Mouse (Mus musculus): ENCODE measurements around the gene Luzp1. TPM values are rescaled to one million over a fixed set of nuclear protein-coding genes. Genes with fewer than 3 reads are reported as not detected.

Luzp1 gene
- polyA plus RNA-seq, 1 experiment from 2014 or later = 137 TPM

DNA sequence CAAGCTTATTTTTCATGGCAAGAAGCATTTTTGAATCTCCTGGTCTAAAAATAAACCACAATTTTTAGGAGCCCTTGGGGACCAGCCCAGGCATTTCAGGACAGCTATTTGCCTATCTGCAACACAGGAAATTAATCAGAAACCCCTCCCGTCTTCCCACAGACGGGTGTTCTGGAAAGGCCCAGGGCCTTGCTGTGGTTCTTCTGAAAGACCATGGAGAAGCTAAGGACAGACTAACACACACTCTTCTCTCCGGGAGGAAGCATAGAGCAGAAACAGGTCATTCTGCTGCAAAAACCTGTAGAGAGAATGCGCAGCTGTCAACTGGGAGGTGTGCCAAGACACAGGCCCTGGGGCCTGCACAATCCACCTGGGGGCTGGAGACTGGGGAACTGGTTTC is 3.3 kb upstream of the Luzp1 start:
- ATAC-seq (ENCODE audit: insufficient number of reproducible peaks, low FRiP score, low TSS enrichment, low read depth) (no peak), DNase-seq (ENCODE audit: low spot score) (no peak)
- H3K9me3 ChIP-seq (ENCODE audit: control insufficient read depth, low read length) = no peaks in the 10 kb centered on the region
- 58% methylated on average over 4 of the region's 4 CpGs for WGBS
- H3K36me3 ChIP-seq (ENCODE audit: control insufficient read depth, insufficient read depth, low read length) = no peaks in the 10 kb centered on the region
- H3K27ac ChIP-seq (replicated peaks; ENCODE audit: low read depth, low read length) = no peak overlapping the region
- H3K4me2 ChIP-seq (ENCODE audit: low read depth, severe bottlenecking) = no peak overlapping the region
- no peak overlapping the region for H3K9ac ChIP-seq (ENCODE audit: low read length)
- H3K4me3 ChIP-seq (ENCODE audit: low read depth, low read length) = no peak overlapping the region
- peaks cover 14% of the 10 kb centered on the region for H3K27me3 ChIP-seq (ENCODE audit: control insufficient read depth, insufficient read depth, low read length)
- peaks cover 3% of the 10 kb centered on the region; the same call in 1 of the 2 replicates for H3K4me1 ChIP-seq (ENCODE audit: control insufficient read depth, insufficient read depth, low read length)

GRCm38 (mm10) chr4:136468553-136469327 is 821 bp upstream of the Luzp1 start:
- Histone ChIP-seq H3K9me3 (ENCODE audit: control insufficient read depth, low read length) (no peaks in the 10 kb centered on the region), H3K4me1 (ENCODE audit: control insufficient read depth, insufficient read depth, low read length) (0 out of 2 replicates have a peak, but pooled peaks cover 3% of the 10 kb centered on the region), H3K36me3 (ENCODE audit: control insufficient read depth, insufficient read depth, low read length) (no peaks in the 10 kb centered on the region), H3K4me3 (ENCODE audit: low read depth, low read length) (no peak overlapping the region), H3K4me2 (ENCODE audit: low read depth, severe bottlenecking) (no peak overlapping the region), H3K9ac (ENCODE audit: low read length) (no peak overlapping the region), H3K27me3 (ENCODE audit: control insufficient read depth, insufficient read depth, low read length) (peaks cover 4% of the 10 kb centered on the region; the same call in 1 of the 2 replicates), H3K27ac (replicated peaks; ENCODE audit: low read depth, low read length) (no peak overlapping the region)
- DNase-seq (ENCODE audit: low spot score) (no peak), ATAC-seq (ENCODE audit: insufficient number of reproducible peaks, low FRiP score, low TSS enrichment, low read depth) (no peak)
- 73% methylated on average over 14 of the region's 14 CpGs for WGBS

DNA sequence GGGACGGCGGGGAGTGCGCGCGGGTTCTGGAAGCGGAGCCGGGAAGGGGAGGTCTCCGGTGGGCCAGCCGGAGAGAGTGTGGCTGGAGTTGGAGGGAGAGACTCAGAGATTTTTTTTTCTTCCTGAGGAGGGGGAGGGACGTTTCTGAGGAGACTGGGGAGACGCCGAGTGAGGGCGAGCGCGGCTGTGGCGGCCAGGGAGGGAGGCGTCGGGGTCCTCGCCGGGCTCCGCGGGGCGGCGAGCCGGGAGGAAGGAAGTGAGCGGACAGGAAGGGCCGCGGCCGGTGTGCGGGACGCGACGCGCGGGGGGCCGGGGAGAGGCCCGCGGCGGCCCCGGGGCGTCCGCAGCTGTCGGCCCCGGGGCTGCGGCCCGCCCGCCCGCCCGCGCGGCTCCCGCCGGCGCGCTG is 383 bp downstream of the Luzp1 start:
- H3K4me1 ChIP-seq (ENCODE audit: control insufficient read depth, insufficient read depth, low read length) = 0 out of 2 replicates have a peak, but pooled peaks cover 3% of the 10 kb centered on the region
- peak; percentile 81 for ATAC-seq (ENCODE audit: insufficient number of reproducible peaks, low FRiP score, low TSS enrichment, low read depth)

GRCm38 (mm10) chr4:136470347-136471071 is 948 bp downstream of the Luzp1 start:
- WGBS = 0% methylated on average over 51 of the region's 58 CpGs
- Histone ChIP-seq H3K27ac (replicated peaks; ENCODE audit: low read depth, low read length) (peak overlapping the region; percentile 98), H3K9ac (ENCODE audit: low read length) (peak overlapping the region; percentile 95), H3K36me3 (ENCODE audit: control insufficient read depth, insufficient read depth, low read length) (no peaks in the 10 kb centered on the region), H3K4me3 (ENCODE audit: low read depth, low read length) (peak overlapping the region; percentile 91), H3K9me3 (ENCODE audit: control insufficient read depth, low read length) (no peaks in the 10 kb centered on the region), H3K4me1 (ENCODE audit: control insufficient read depth, insufficient read depth, low read length) (0 out of 2 replicates have a peak, but pooled peaks cover 3% of the 10 kb centered on the region), H3K27me3 (ENCODE audit: control insufficient read depth, insufficient read depth, low read length) (no peaks in the 10 kb centered on the region), H3K4me2 (ENCODE audit: low read depth, severe bottlenecking) (peak overlapping the region; percentile 63)
- DNase-seq (ENCODE audit: low spot score) (peak; percentile 74), ATAC-seq (ENCODE audit: insufficient number of reproducible peaks, low FRiP score, low TSS enrichment, low read depth) (no peak)

More for the DNA sequence above, 383 bp downstream of the Luzp1 start:
- WGBS = under 1% methylated on average over 27 of the region's 55 CpGs
- H3K9ac ChIP-seq (ENCODE audit: low read length) = peak overlapping the region; percentile 95
- peak overlapping the region; percentile 63 for H3K4me2 ChIP-seq (ENCODE audit: low read depth, severe bottlenecking)
- no peaks in the 10 kb centered on the region for H3K36me3 ChIP-seq (ENCODE audit: control insufficient read depth, insufficient read depth, low read length)
- no peaks in the 10 kb centered on the region for H3K9me3 ChIP-seq (ENCODE audit: control insufficient read depth, low read length)
- H3K27ac ChIP-seq (replicated peaks; ENCODE audit: low read depth, low read length) = peak overlapping the region; percentile 98
- no peaks in the 10 kb centered on the region for H3K27me3 ChIP-seq (ENCODE audit: control insufficient read depth, insufficient read depth, low read length)
- H3K4me3 ChIP-seq (ENCODE audit: low read depth, low read length) = peak overlapping the region; percentile 91
- no peak for DNase-seq (ENCODE audit: low spot score)

- no peaks in the 10 kb centered on the region for H3K27me3 ChIP-seq (ENCODE audit: control insufficient read depth, insufficient read depth, low read length)
- 85% methylated on average over 1 of the region's 1 CpGs for WGBS
- no peak for DNase-seq (ENCODE audit: low spot score)
- no peaks in the 10 kb centered on the region for H3K9me3 ChIP-seq (ENCODE audit: control insufficient read depth, low read length)
- no peaks in the 10 kb centered on the region for H3K4me1 ChIP-seq (ENCODE audit: control insufficient read depth, insufficient read depth, low read length)
- H3K4me3 ChIP-seq (ENCODE audit: low read depth, low read length) = no peak overlapping the region
- no peaks in the 10 kb centered on the region for H3K36me3 ChIP-seq (ENCODE audit: control insufficient read depth, insufficient read depth, low read length)
- no peak for ATAC-seq (ENCODE audit: insufficient number of reproducible peaks, low FRiP score, low TSS enrichment, low read depth)
- H3K4me2 ChIP-seq (ENCODE audit: low read depth, severe bottlenecking) = no peak overlapping the region
- no peak overlapping the region for H3K9ac ChIP-seq (ENCODE audit: low read length)
- no peak overlapping the region for H3K27ac ChIP-seq (replicated peaks; ENCODE audit: low read depth, low read length)
Observed at GRCm38 (mm10) chr4:136476692-136477091, 7.1 kb downstream of the Luzp1 start.

- Histone ChIP-seq H3K4me1 (ENCODE audit: control insufficient read depth, insufficient read depth, low read length) (no peaks in the 10 kb centered on the region), H3K36me3 (ENCODE audit: control insufficient read depth, insufficient read depth, low read length) (no peaks in the 10 kb centered on the region), H3K27ac (replicated peaks; ENCODE audit: low read depth, low read length) (no peak overlapping the region), H3K4me3 (ENCODE audit: low read depth, low read length) (no peak overlapping the region), H3K4me2 (ENCODE audit: low read depth, severe bottlenecking) (no peak overlapping the region), H3K27me3 (ENCODE audit: control insufficient read depth, insufficient read depth, low read length) (no peaks in the 10 kb centered on the region), H3K9ac (ENCODE audit: low read length) (no peak overlapping the region), H3K9me3 (ENCODE audit: control insufficient read depth, low read length) (no peaks in the 10 kb centered on the region)
- DNase-seq (ENCODE audit: low spot score) (no peak), ATAC-seq (ENCODE audit: insufficient number of reproducible peaks, low FRiP score, low TSS enrichment, low read depth) (no peak)
- WGBS = 96% methylated on average over 2 of the region's 2 CpGs
Observed at GRCm38 (mm10) chr4:136486549-136486948, 17.0 kb downstream of the Luzp1 start.

GRCm38 (mm10) chr4:136495993-136496392 is 26.4 kb downstream of the Luzp1 start:
- Histone ChIP-seq H3K4me1 (ENCODE audit: control insufficient read depth, insufficient read depth, low read length) (no peaks in the 10 kb centered on the region), H3K9me3 (ENCODE audit: control insufficient read depth, low read length) (no peaks in the 10 kb centered on the region), H3K27ac (replicated peaks; ENCODE audit: low read depth, low read length) (no peak overlapping the region), H3K4me2 (ENCODE audit: low read depth, severe bottlenecking) (no peak overlapping the region), H3K9ac (ENCODE audit: low read length) (no peak overlapping the region), H3K27me3 (ENCODE audit: control insufficient read depth, insufficient read depth, low read length) (no peaks in the 10 kb centered on the region), H3K4me3 (ENCODE audit: low read depth, low read length) (no peak overlapping the region), H3K36me3 (ENCODE audit: control insufficient read depth, insufficient read depth, low read length) (no peaks in the 10 kb centered on the region)
- DNase-seq (ENCODE audit: low spot score) (no peak), ATAC-seq (ENCODE audit: insufficient number of reproducible peaks, low FRiP score, low TSS enrichment, low read depth) (no peak)

GRCm38 (mm10) chr4:136505426-136506215 is 36.1 kb downstream of the Luzp1 start:
- H3K4me1 ChIP-seq (ENCODE audit: control insufficient read depth, insufficient read depth, low read length) = no peaks in the 10 kb centered on the region
- H3K4me3 ChIP-seq (ENCODE audit: low read depth, low read length) = no peak overlapping the region
- H3K9me3 ChIP-seq (ENCODE audit: control insufficient read depth, low read length) = no peaks in the 10 kb centered on the region
- H3K4me2 ChIP-seq (ENCODE audit: low read depth, severe bottlenecking) = no peak overlapping the region
- H3K36me3 ChIP-seq (ENCODE audit: control insufficient read depth, insufficient read depth, low read length) = no peaks in the 10 kb centered on the region
- H3K27me3 ChIP-seq (ENCODE audit: control insufficient read depth, insufficient read depth, low read length) = no peaks in the 10 kb centered on the region
- H3K9ac ChIP-seq (ENCODE audit: low read length) = no peak overlapping the region
- no peak overlapping the region for H3K27ac ChIP-seq (replicated peaks; ENCODE audit: low read depth, low read length)
- DNase-seq (ENCODE audit: low spot score) (no peak), ATAC-seq (ENCODE audit: insufficient number of reproducible peaks, low FRiP score, low TSS enrichment, low read depth) (no peak)
- WGBS = 74% methylated on average over 2 of the region's 2 CpGs

All from limb, embryonic 11.5 days (tissue).